Mouse (Mus musculus) bone marrow macrophage, adult 2 months (primary cell): ENCODE results near the gene Racgap1. TPM values are rescaled to one million over a fixed set of nuclear protein-coding genes. Genes with fewer than 3 reads are reported as not detected.

Experiments used
- H3K27ac ChIP-seq: 2 replicates; pipeline ENCODE4 v1.5.1; 2012; ENCODE audit warnings: low read depth, low read length; ENCODE audit not compliant: insufficient read depth
- H3K4me1 ChIP-seq: 2 replicates; pipeline ENCODE4 v1.6.1; 2012; ENCODE audit warnings: low read length; ENCODE audit not compliant: control insufficient read depth, insufficient read depth
- H3K4me3 ChIP-seq: 2 replicates; pipeline ENCODE4 v1.5.1; 2012; ENCODE audit warnings: mild to moderate bottlenecking, low read length, moderate library complexity; ENCODE audit not compliant: insufficient read depth
- CTCF ChIP-seq: IDR thresholded peaks from 2 replicates; pipeline ENCODE4 v1.5.1; 2012; ENCODE audit warnings: low read depth, mild to moderate bottlenecking, low read length, moderate library complexity
- POLR2A ChIP-seq: IDR thresholded peaks from 2 replicates; pipeline ENCODE4 v1.6.1; 2012; ENCODE audit warnings: mild to moderate bottlenecking, low read depth, low read length, borderline replicate concordance
- polyA plus RNA-seq: library from polyadenylated mRNA; stranded (reverse); fragments of >200 nt; gene quantifications from 2 replicates; pipeline ENCODE4 v1.2.4, GENCODE M21; 2012; ENCODE audit not compliant: missing spikeins, insufficient read depth, insufficient read length

Racgap1 gene
- 55.8 and 56.8 TPM in 2 replicates for polyA plus RNA-seq

GRCm38 (mm10) chr15:99651163-99651872, at the start of gene Racgap1:
TSS of gene Racgap1 (minus strand) at chr15:99651656.
- peak within 1 kb of the TSS; percentile 53 for H3K27ac ChIP-seq
- H3K4me1 ChIP-seq: peaks cover 23% of the 10 kb centered on the region
- H3K4me3 ChIP-seq: peak within 1 kb of the TSS; percentile 78
- TF ChIP-seq CTCF: no peak
- TF ChIP-seq POLR2A: no peak

DNA sequence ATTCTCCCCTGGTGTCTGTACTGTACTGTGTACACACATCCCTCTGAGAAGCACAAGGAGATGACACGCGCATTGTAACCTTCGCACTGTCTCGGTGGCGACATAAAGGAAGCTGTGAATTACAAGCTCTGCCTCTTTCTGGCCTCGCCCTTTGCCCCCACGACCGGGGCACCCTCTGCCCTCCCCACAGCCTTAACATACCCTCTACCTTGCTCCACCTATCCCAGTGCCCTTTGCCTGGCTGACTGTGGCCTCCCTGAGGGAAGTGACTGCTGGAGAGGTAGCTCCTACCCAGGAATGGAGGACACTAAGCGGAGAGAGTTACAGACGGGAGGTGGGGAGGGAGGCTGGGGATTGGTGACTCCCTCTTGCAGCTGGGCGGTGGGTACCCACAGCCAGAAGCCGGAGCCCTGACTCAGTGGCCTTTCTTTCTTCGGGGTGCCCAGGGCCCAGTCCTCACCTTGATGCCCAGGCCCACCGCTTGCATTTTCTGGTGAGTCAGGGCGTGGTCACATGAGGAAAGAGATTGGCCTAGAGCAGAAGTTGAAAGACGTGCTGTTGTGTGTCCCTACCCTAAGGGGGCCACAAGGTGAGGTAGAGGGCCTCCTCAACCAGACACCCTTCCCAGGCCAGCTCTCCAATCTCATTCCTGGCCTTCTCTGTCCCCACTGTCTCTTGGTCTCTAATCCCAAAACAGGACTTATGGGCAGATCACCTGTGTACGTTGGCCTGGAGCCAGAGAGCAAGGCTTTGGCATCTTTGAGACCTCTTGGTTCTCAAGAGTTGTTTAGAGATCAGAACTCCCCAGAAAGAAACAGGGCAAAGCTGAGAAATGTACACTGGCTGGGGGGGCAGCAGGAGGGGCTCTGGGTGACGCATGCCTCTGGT, 49.0 kb upstream of the Racgap1 start:
- TF ChIP-seq CTCF: no peak
- TF ChIP-seq POLR2A: no peak
- H3K27ac ChIP-seq: no peak overlapping the region

GRCm38 (mm10) chr15:99699715-99700114, 48.3 kb upstream of the Racgap1 start:
- Histone ChIP-seq H3K4me1 (peaks cover 11% of the 10 kb centered on the region), H3K4me3 (no peak overlapping the region), H3K27ac (no peak overlapping the region)
- TF ChIP-seq CTCF (no peak), POLR2A (no peak)

More for the DNA sequence above, 49.0 kb upstream of the Racgap1 start:
- no peak overlapping the region for H3K4me3 ChIP-seq
- peaks cover 11% of the 10 kb centered on the region for H3K4me1 ChIP-seq

DNA sequence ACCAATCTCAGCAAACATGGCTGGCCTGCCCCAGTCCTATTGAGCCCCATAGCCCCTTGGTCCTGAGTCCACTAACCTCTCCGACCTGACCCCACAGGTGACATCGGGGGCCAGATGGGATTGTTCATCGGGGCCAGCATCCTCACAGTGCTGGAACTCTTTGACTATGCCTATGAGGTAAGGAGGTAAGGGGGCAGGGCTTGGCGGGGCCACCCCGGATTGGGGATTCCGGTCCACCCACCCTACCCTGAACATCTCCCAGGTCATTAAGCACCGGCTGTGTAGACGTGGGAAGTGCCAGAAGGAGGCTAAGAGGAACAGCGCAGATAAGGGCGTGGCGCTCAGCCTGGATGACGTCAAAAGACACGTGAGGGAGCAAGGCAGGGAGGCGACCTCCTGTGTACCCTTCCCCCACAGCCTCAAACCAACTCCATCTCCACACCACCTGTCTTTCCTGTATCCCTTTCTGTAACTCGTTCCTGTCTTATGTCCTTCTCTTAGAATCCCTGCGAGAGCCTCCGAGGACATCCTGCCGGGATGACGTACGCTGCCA, 47.2 kb upstream of the Racgap1 start:
- Histone ChIP-seq H3K4me1 (peaks cover 11% of the 10 kb centered on the region), H3K4me3 (no peak overlapping the region), H3K27ac (no peak overlapping the region)
- no peak for TF ChIP-seq POLR2A
- TF ChIP-seq CTCF: no peak

DNA sequence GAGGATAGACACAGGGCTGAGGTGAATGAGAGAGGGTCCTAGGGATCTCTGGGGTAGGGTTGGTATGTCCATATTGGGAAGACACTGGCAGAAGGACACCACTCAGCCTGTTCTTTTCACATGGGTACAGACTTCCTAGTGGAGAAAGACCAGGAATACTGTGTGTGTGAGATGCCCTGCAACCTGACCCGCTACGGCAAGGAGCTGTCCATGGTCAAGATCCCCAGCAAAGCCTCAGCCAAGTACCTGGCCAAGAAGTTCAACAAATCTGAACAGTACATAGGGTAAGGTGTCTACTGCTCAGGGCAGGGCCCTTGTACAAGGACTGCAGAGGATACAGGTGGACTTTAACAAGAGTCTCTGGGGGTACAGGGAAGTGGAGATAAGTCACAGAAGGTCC, 45.9 kb upstream of the Racgap1 start:
- H3K4me1 ChIP-seq: peaks cover 9% of the 10 kb centered on the region
- H3K4me3 ChIP-seq: no peak overlapping the region
- TF ChIP-seq POLR2A (no peak), CTCF (no peak)
- no peak overlapping the region for H3K27ac ChIP-seq

DNA sequence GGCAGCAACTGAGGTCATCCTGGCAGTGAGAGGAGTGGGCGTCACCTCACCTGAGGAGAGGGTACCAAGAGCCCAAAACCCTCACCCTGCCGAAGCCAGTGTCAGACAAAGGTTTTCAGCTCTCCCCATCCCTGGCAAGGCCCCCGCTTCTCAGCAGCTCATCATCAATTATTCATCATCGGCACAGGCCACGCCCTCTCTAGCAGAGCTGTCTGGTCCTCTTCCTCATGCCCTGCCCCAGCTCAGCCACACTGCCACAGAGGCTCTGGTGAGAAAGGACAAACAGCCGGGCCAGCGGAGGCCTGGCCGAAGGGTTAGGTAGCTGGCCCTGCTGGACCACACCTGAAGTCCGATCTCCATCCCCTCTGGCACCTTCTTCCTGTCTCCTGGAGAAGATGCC, 40.5 kb upstream of the Racgap1 start:
- H3K4me3 ChIP-seq: no peak overlapping the region
- TF ChIP-seq POLR2A: no peak
- no peak for TF ChIP-seq CTCF
- no peaks in the 10 kb centered on the region for H3K4me1 ChIP-seq
- H3K27ac ChIP-seq: no peak overlapping the region

- Histone ChIP-seq H3K27ac (no peak overlapping the region), H3K4me3 (no peak overlapping the region), H3K4me1 (no peaks in the 10 kb centered on the region)
- TF ChIP-seq POLR2A (no peak), CTCF (no peak)
Observed at GRCm38 (mm10) chr15:99690924-99691323, 39.5 kb upstream of the Racgap1 start.

GRCm38 (mm10) chr15:99688712-99689111, 37.3 kb upstream of the Racgap1 start:
- no peaks in the 10 kb centered on the region for H3K4me1 ChIP-seq
- no peak overlapping the region for H3K4me3 ChIP-seq
- no peak for TF ChIP-seq POLR2A
- TF ChIP-seq CTCF: peak; percentile 68
- H3K27ac ChIP-seq: no peak overlapping the region

DNA sequence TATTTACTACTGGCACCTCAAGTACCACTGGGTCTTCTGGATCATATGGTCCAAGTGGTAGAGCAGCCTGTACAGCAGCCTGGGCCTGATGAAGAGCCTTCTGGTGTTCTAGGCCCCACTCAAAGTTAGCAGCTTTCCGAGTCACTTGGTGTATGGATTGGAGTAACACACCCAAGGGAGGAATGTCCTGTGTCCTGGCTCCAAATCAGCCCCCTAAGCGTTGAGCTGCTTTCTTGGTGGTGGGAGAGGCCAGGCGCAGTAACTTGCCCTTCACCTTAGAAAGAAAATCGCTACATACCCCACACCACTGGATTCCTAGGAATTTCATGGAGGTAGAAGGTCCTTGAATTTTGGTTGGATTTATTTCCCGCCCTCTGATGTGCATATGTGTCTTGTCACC, 32.7 kb upstream of the Racgap1 start:
- H3K27ac ChIP-seq: no peak overlapping the region
- H3K4me3 ChIP-seq: no peak overlapping the region
- TF ChIP-seq CTCF (no peak), POLR2A (no peak)
- no peaks in the 10 kb centered on the region for H3K4me1 ChIP-seq

GRCm38 (mm10) chr15:99682880-99683279, 31.4 kb upstream of the Racgap1 start:
- Histone ChIP-seq H3K4me1 (no peaks in the 10 kb centered on the region), H3K27ac (no peak overlapping the region), H3K4me3 (no peak overlapping the region)
- TF ChIP-seq CTCF: peak; percentile 33
- no peak for TF ChIP-seq POLR2A
